Mouse (Mus musculus): ENCODE data around the gene Ufsp2. TPM values are rescaled to one million over a fixed set of nuclear protein-coding genes. Genes with fewer than 3 reads are reported as not detected.
A peak's percentile ranks its signal among the peaks of the same experiment; 100 is the strongest.

Ufsp2 gene
- polyA plus RNA-seq, 1 experiment: 5.2 TPM

DNA sequence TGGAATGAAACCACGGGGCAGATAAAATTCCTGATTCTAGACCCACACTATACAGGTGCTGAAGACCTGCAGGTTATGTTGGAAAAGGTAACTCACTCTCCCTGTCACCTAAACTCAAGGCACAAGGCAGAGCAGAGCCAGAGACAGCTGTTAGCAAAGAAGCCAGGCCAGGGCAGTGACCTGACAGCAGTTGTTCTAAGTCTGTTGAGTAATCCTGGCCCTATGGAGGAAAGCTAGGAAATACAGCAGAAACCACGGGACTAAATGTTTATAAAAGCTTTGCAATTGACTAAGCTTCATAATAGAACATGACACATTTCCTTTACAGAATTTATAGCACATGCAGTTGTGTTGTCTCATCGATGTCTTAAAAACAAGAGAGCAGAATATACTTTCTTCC is 20.2 kb downstream of the Ufsp2 start:
- TF ChIP-seq CTCF (IDR thresholded peaks at IDR 0.05; ENCODE audit: extremely low read depth, insufficient read depth, insufficient read length, insufficient replicate concordance) (no peak), POLR2A (IDR thresholded peaks at IDR 0.05; ENCODE audit: low read depth, low read length) (no peak)
- DNase-seq (ENCODE audit: low read depth in 1 of 2, low spot score in 2 of 2): no peak
- Histone ChIP-seq H3K27me3 (ENCODE audit: control insufficient read depth, insufficient read depth, low read length) (no peaks in the 10 kb centered on the region), H3K27ac (ENCODE audit: insufficient read depth, low read length) (no peak overlapping the region), H3K4me1 (ENCODE audit: control insufficient read depth, insufficient read depth, insufficient read length) (peaks cover 5% of the 10 kb centered on the region; the same call in 1 of the 2 replicates), H3K4me3 (ENCODE audit: extremely low read depth, insufficient read depth, insufficient read length) (no peak overlapping the region), H3K36me3 (ENCODE audit: control insufficient read depth, insufficient read depth, low read length) (peaks cover 16% of the 10 kb centered on the region)
- WGBS: 88% methylated on average over 3 of the region's 3 CpGs

- TF ChIP-seq POLR2A (IDR thresholded peaks at IDR 0.05; ENCODE audit: low read depth, low read length): no peak
- no peak for TF ChIP-seq CTCF (IDR thresholded peaks at IDR 0.05; ENCODE audit: extremely low read depth, insufficient read depth, insufficient read length, insufficient replicate concordance)
- WGBS: 91% methylated on average over 2 of the region's 2 CpGs
- H3K36me3 ChIP-seq (ENCODE audit: control insufficient read depth, insufficient read depth, low read length): peaks cover 16% of the 10 kb centered on the region
- no peaks in the 10 kb centered on the region for H3K27me3 ChIP-seq (ENCODE audit: control insufficient read depth, insufficient read depth, low read length)
- H3K27ac ChIP-seq (ENCODE audit: insufficient read depth, low read length): no peak overlapping the region
- peaks cover 3% of the 10 kb centered on the region; the same call in 1 of the 2 replicates for H3K4me1 ChIP-seq (ENCODE audit: control insufficient read depth, insufficient read depth, insufficient read length)
- H3K4me3 ChIP-seq (ENCODE audit: extremely low read depth, insufficient read depth, insufficient read length): no peak overlapping the region
- no peak for DNase-seq (ENCODE audit: low read depth in 1 of 2, low spot score in 2 of 2)
These were observed 22.9 kb downstream of the Ufsp2 start for GRCm38 (mm10) chr8:45998228-45998627.

- peak in 1 of 2 experiments; percentile 23 for DNase-seq (ENCODE audit: low read depth in 1 of 2, low spot score in 2 of 2)
- H3K4me1 ChIP-seq (ENCODE audit: control insufficient read depth, insufficient read depth, insufficient read length): peaks cover 3% of the 10 kb centered on the region; the same call in 1 of the 2 replicates
- 11% methylated on average over 22 of the region's 22 CpGs for WGBS
- no peaks in the 10 kb centered on the region for H3K27me3 ChIP-seq (ENCODE audit: control insufficient read depth, insufficient read depth, low read length)
- peak within 1 kb of the TSS; percentile 92 for H3K27ac ChIP-seq (ENCODE audit: insufficient read depth, low read length)
- TF ChIP-seq POLR2A (IDR thresholded peaks at IDR 0.05; ENCODE audit: low read depth, low read length): no peak
- no peak for TF ChIP-seq CTCF (IDR thresholded peaks at IDR 0.05; ENCODE audit: extremely low read depth, insufficient read depth, insufficient read length, insufficient replicate concordance)
- H3K4me3 ChIP-seq (ENCODE audit: extremely low read depth, insufficient read depth, insufficient read length): peak within 1 kb of the TSS; percentile 64
- H3K36me3 ChIP-seq (ENCODE audit: control insufficient read depth, insufficient read depth, low read length): peaks cover 15% of the 10 kb centered on the region
These were observed 23.9 kb downstream of the Ufsp2 start, which contains the start of gene Lrp2bp for GRCm38 (mm10) chr8:45999138-45999783. Gene Lrp2bp (plus strand): TSS chr8:45999303.

GRCm38 (mm10) chr8:45999784-46000705 is 24.7 kb downstream of the Ufsp2 start:
- 8% methylated on average over 55 of the region's 55 CpGs for WGBS
- Histone ChIP-seq H3K27ac (ENCODE audit: insufficient read depth, low read length) (peak overlapping the region; percentile 92), H3K4me1 (ENCODE audit: control insufficient read depth, insufficient read depth, insufficient read length) (peaks cover 3% of the 10 kb centered on the region; the same call in 1 of the 2 replicates), H3K36me3 (ENCODE audit: control insufficient read depth, insufficient read depth, low read length) (peaks cover 15% of the 10 kb centered on the region), H3K27me3 (ENCODE audit: control insufficient read depth, insufficient read depth, low read length) (no peaks in the 10 kb centered on the region), H3K4me3 (ENCODE audit: extremely low read depth, insufficient read depth, insufficient read length) (peak overlapping the region; percentile 64)
- peak; percentile 92 to 99 for DNase-seq (ENCODE audit: low read depth in 1 of 2, low spot score in 2 of 2)
- TF ChIP-seq CTCF (IDR thresholded peaks at IDR 0.05; ENCODE audit: extremely low read depth, insufficient read depth, insufficient read length, insufficient replicate concordance): no peak
- peak; percentile 82 for TF ChIP-seq POLR2A (IDR thresholded peaks at IDR 0.05; ENCODE audit: low read depth, low read length)

DNA sequence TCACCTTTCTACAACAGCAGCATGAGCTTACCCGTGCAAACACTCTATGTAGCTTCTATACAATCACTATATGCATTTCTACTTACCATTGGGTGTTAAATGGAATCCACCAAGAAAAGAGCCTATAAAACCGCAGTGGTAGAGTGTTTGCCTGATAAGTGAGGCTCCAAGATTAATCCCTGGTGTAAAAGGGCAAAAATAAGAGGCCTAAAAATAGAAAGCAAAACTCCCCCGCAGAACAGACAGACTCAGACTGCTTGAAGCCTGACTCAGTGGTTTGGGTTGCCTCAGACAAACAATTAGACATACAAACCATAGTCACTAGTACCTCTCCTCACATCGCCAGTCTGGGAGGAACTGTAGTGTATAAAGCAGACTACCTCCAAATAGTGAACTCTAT is 30.3 kb downstream of the Ufsp2 start, which contains the start of gene Ankrd37:
TSS of gene Ankrd37 (minus strand) at position 112 of the 400 bp plus-strand sequence.
- Histone ChIP-seq H3K27ac (ENCODE audit: insufficient read depth, low read length) (no peak within 1 kb of the TSS), H3K4me3 (ENCODE audit: extremely low read depth, insufficient read depth, insufficient read length) (no peak within 1 kb of the TSS), H3K27me3 (ENCODE audit: control insufficient read depth, insufficient read depth, low read length) (peaks cover 1% of the 10 kb centered on the region; the same call in 1 of the 2 replicates), H3K4me1 (ENCODE audit: control insufficient read depth, insufficient read depth, insufficient read length) (no peaks in the 10 kb centered on the region), H3K36me3 (ENCODE audit: control insufficient read depth, insufficient read depth, low read length) (no peaks in the 10 kb centered on the region)
- WGBS: 62% methylated on average over 4 of the region's 4 CpGs
- no peak for DNase-seq (ENCODE audit: low read depth in 1 of 2, low spot score in 2 of 2)
- no peak for TF ChIP-seq CTCF (IDR thresholded peaks at IDR 0.05; ENCODE audit: extremely low read depth, insufficient read depth, insufficient read length, insufficient replicate concordance)
- no peak for TF ChIP-seq POLR2A (IDR thresholded peaks at IDR 0.05; ENCODE audit: low read depth, low read length)

GRCm38 (mm10) chr8:46007050-46007672 is 31.8 kb downstream of the Ufsp2 start:
- no peak overlapping the region for H3K4me3 ChIP-seq (ENCODE audit: extremely low read depth, insufficient read depth, insufficient read length)
- peaks cover 1% of the 10 kb centered on the region; the same call in 1 of the 2 replicates for H3K27me3 ChIP-seq (ENCODE audit: control insufficient read depth, insufficient read depth, low read length)
- H3K27ac ChIP-seq (ENCODE audit: insufficient read depth, low read length): no peak overlapping the region
- no peak for DNase-seq (ENCODE audit: low read depth in 1 of 2, low spot score in 2 of 2)
- WGBS: 83% methylated on average over 3 of the region's 3 CpGs
- TF ChIP-seq CTCF (IDR thresholded peaks at IDR 0.05; ENCODE audit: extremely low read depth, insufficient read depth, insufficient read length, insufficient replicate concordance): no peak
- TF ChIP-seq POLR2A (IDR thresholded peaks at IDR 0.05; ENCODE audit: low read depth, low read length): no peak
- H3K36me3 ChIP-seq (ENCODE audit: control insufficient read depth, insufficient read depth, low read length): no peaks in the 10 kb centered on the region
- H3K4me1 ChIP-seq (ENCODE audit: control insufficient read depth, insufficient read depth, insufficient read length): no peaks in the 10 kb centered on the region

Data from spleen, adult 2 months (tissue).